Mouse (Mus musculus) liver, embryonic 15.5 days (tissue): ENCODE measurements around the gene Dnaaf1. TPM values are rescaled to one million over a fixed set of nuclear protein-coding genes. Genes with fewer than 3 reads are reported as not detected.

Experiments
- polyA plus RNA-seq: library from polyadenylated mRNA; unstranded; fragments of >200 nt; fragmentation: Nextera tagmentation; extraction: Ambion mirVana; gene quantifications from 2 replicates; pipeline ENCODE4 v1.2.1, GENCODE M21; 2015

Dnaaf1 gene
- polyA plus RNA-seq, 1 experiment from 2014 or later: 0.08 TPM

Other genes starting within 250 kb of the Dnaaf1 start
- gene Hsbp1, start 230.7 kb upstream of the Dnaaf1 start, polyA plus RNA-seq: 80.0 and 82.2 TPM in 2 replicates
- 11.5 and 12.4 TPM in 2 replicates for gene Mlycd, start 180.4 kb upstream of the Dnaaf1 start, polyA plus RNA-seq
- 41.2 and 49.7 TPM in 2 replicates for gene Osgin1, start 141.1 kb upstream of the Dnaaf1 start, polyA plus RNA-seq
- not detected in 2 replicates for gene Necab2, start 128.5 kb upstream of the Dnaaf1 start, polyA plus RNA-seq
- not detected in 2 replicates for gene Slc38a8, start 73.5 kb upstream of the Dnaaf1 start, polyA plus RNA-seq
- 24.7 and 26.3 TPM in 2 replicates for gene Mbtps1, start 16.5 kb upstream of the Dnaaf1 start, polyA plus RNA-seq
- 16.5 and 18.1 TPM in 2 replicates for gene Hsdl1, start 52 bp upstream of the Dnaaf1 start, polyA plus RNA-seq
- 5.4 and 7.4 TPM in 2 replicates for gene Taf1c, start 30.0 kb downstream of the Dnaaf1 start, polyA plus RNA-seq
- gene Adad2, start 37.5 kb downstream of the Dnaaf1 start, polyA plus RNA-seq: not detected in 2 replicates
- gene Kcng4, start 60.4 kb downstream of the Dnaaf1 start, polyA plus RNA-seq: not detected in 2 replicates
- 2.2 and 2.5 TPM in 2 replicates for gene Wfdc1, start 91.1 kb downstream of the Dnaaf1 start, polyA plus RNA-seq
- 0.09 and 0.12 TPM in 2 replicates for gene Atp2c2, start 124.8 kb downstream of the Dnaaf1 start, polyA plus RNA-seq
- gene Tldc1, start 203.2 kb downstream of the Dnaaf1 start, polyA plus RNA-seq: 4.1 and 4.6 TPM in 2 replicates